Mouse (Mus musculus): ENCODE results near the gene Lrrc25.

DNA sequence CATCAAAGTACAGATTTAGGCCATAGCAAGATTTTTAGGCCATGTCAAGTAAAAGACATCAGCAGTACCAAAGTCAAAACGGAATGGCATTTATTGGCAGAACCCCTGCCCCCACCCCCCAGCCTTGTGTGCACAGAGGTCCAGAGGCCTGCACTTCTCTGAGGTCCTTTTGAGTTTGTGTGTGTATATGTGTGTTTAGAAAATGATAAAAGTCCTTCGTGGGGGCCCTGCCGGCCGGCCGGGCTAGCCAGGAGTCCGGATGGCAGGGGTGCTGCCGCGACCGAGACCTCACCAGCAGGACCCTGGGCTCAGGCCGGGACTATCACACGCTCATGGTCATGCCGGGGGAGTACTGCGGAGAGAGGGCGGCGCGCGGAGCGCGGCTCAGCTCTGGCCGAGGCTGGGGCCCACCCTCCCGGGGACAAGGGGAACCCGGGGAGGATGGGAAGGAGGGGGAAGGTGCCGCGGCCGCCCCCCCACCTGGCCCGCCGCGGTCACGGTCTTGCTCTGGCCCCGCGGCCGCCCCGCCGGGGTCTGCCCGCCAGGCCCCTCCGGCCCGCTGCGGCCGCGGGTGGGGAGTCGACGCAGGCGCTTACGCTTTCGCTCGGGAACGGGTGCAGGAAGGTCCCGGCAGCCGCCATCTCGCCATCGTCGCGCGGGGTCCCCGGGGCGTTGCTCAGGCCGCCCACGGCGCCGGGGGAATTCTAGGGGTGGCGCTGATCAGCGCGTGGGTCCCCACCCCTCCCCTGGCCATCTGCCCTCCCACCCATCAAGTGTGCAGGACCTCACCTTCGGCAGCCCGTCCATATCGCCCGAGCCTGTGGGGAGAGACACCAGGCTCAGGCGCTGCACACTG is 18.3 kb upstream of the Lrrc25 start:
- TF ChIP-seq CTCF (IDR thresholded peaks at IDR 0.05; ENCODE audit: low read depth, low read length): no peak
- no peak for TF ChIP-seq POLR2A (IDR thresholded peaks at IDR 0.05; ENCODE audit: extremely low read depth, insufficient read depth, low read length)

Data from liver, adult 2 months (tissue).